In genomic region chr13:113867736-113868135, GRCm38 (mm10) we compare ENCODE assay signal across 19 mouse cellular contexts.
DNase-seq lines count a peak whose midpoint lies in the region; ATAC-seq and TF ChIP-seq lines count a peak whose summit lies in the region.
"Had no signal": no experiment of that assay in that cellular context is flagged by ENCODE, and none has a peak within 500 bp of the region (broad histone marks: within the 10 kb centered on the region; RNA-seq: fewer than 3 reads in every experiment).

No protein-coding gene starts in this region.

- WGBS in kidney, adult 2 months: 94% methylated on average over 2 of the region's 2 CpGs
- WGBS in kidney, embryonic 16.5 days: 91% methylated on average over 2 of the region's 2 CpGs
- 96% methylated on average over 2 of the region's 2 CpGs for WGBS in thymus, adult 2 months
- 83% methylated on average over 2 of the region's 2 CpGs for WGBS in stomach, postnatal 0 days

- TF ChIP-seq RAD21 in MEL (IDR thresholded peaks at IDR 0.05; ENCODE audit: low read depth, low read length): peak; percentile 32

- H3K27ac ChIP-seq in kidney, adult 2 months (ENCODE audit: insufficient read depth, low read depth, low read length): no peak overlapping the region
- H3K27ac ChIP-seq in kidney, embryonic 16.5 days (ENCODE audit: low read length): no peak overlapping the region
- H3K27ac ChIP-seq in thymus, adult 2 months (ENCODE audit: control insufficient read depth, insufficient read depth, low read length): no peak overlapping the region
- H3K27ac ChIP-seq in MEL (ENCODE audit: control insufficient read depth, low read depth, low read length): no peak overlapping the region
- no peak overlapping the region for H3K27ac ChIP-seq in stomach, postnatal 0 days (replicated peaks)
- H3K27ac ChIP-seq: embryonic facial prominence, embryonic 10.5 days; limb, embryonic 10.5 days; liver, embryonic 15.5 days; macrophage; midbrain, embryonic 13.5 days had no signal

- no peak overlapping the region for H3K4me3 ChIP-seq in kidney, adult 2 months (ENCODE audit: insufficient read depth, low read depth, low read length)
- H3K4me3 ChIP-seq in kidney, embryonic 16.5 days (ENCODE audit: low read length): no peak overlapping the region
- H3K4me3 ChIP-seq in thymus, adult 2 months (ENCODE audit: control insufficient read depth, insufficient read depth, low read length): no peak overlapping the region
- H3K4me3 ChIP-seq in MEL (ENCODE audit: control insufficient read depth in 1 of 2, insufficient read depth in 1 of 2, low read depth in 2 of 2, low read length in 2 of 2): no peak overlapping the region
- H3K4me3 ChIP-seq in stomach, postnatal 0 days (ENCODE audit: low read depth, low read length): no peak overlapping the region
- H3K4me3 ChIP-seq: embryonic facial prominence, embryonic 10.5 days; limb, embryonic 10.5 days; liver, embryonic 15.5 days; midbrain, embryonic 13.5 days had no signal

- no peak overlapping the region for H3K9ac ChIP-seq in kidney, embryonic 16.5 days (replicated peaks; ENCODE audit: low read length)
- no peak overlapping the region for H3K9ac ChIP-seq in MEL (ENCODE audit: control insufficient read depth, low read depth, low read length, poor library complexity, severe bottlenecking)
- no peak overlapping the region for H3K9ac ChIP-seq in stomach, postnatal 0 days (ENCODE audit: low read length)
- H3K9ac ChIP-seq: liver, embryonic 15.5 days; midbrain, embryonic 13.5 days had no signal

- no peak for TF ChIP-seq EP300 in MEL (IDR thresholded peaks at IDR 0.05; ENCODE audit: low read depth in 1 of 2, low read length in 2 of 2)
- no peak for TF ChIP-seq EP300 in stomach, postnatal 0 days (optimal IDR thresholded peaks at IDR 0.05)

- H3K36me3 ChIP-seq in kidney, adult 2 months (ENCODE audit: control insufficient read depth, insufficient read depth, low read length): no peaks in the 10 kb centered on the region
- no peaks in the 10 kb centered on the region for H3K36me3 ChIP-seq in kidney, embryonic 16.5 days (ENCODE audit: insufficient read depth, low read length)
- no peaks in the 10 kb centered on the region for H3K36me3 ChIP-seq in thymus, adult 2 months (ENCODE audit: control insufficient read depth, insufficient read depth, low read length)
- H3K36me3 ChIP-seq in MEL (ENCODE audit: control insufficient read depth in 1 of 2, insufficient read depth in 2 of 2, low read length in 2 of 2): peaks cover 0 to 11% of the 10 kb centered on the region in 2 experiments; a peak in 2 of 4 replicates
- H3K36me3 ChIP-seq in stomach, postnatal 0 days (ENCODE audit: control insufficient read depth, insufficient read depth, low read length): no peaks in the 10 kb centered on the region
- H3K36me3 ChIP-seq: embryonic facial prominence, embryonic 10.5 days; limb, embryonic 10.5 days; liver, embryonic 15.5 days; midbrain, embryonic 13.5 days had no signal

- no peak for TF ChIP-seq CTCF in kidney, adult 2 months (conservative IDR thresholded peaks at IDR 0.05; ENCODE audit: insufficient read depth, insufficient read length, low read depth, low read length)
- TF ChIP-seq CTCF in thymus, adult 2 months (IDR thresholded peaks at IDR 0.05; ENCODE audit: borderline replicate concordance, control insufficient read depth, extremely low read depth, insufficient read depth, low read length, poor library complexity): no peak
- TF ChIP-seq CTCF in MEL (IDR thresholded peaks at IDR 0.05 in 2 of 3, conservative IDR thresholded peaks at IDR 0.05 in 1 of 3; ENCODE audit: control insufficient read depth in 1 of 3, insufficient read depth in 1 of 3, low read depth in 2 of 3, low read length in 3 of 3, poor library complexity in 1 of 3, severe bottlenecking in 1 of 3): peak in 2 of 3 experiments; percentile 40 to 70; a peak in 4 of 6 replicates
- peak; percentile 61 for TF ChIP-seq CTCF in stomach, postnatal 0 days (IDR thresholded peaks at IDR 0.05; ENCODE audit: low read depth)

- H3K4me2 ChIP-seq in kidney, embryonic 16.5 days (replicated peaks; ENCODE audit: low read depth, low read length): no peak overlapping the region
- no peak overlapping the region for H3K4me2 ChIP-seq in stomach, postnatal 0 days (replicated peaks; ENCODE audit: low read depth)
- H3K4me2 ChIP-seq: liver, embryonic 15.5 days; midbrain, embryonic 13.5 days had no signal

- H3K4me1 ChIP-seq in kidney, adult 2 months (ENCODE audit: control insufficient read depth, insufficient read depth, low read length): peaks cover 7% of the 10 kb centered on the region; the same call in 1 of the 2 replicates
- peaks cover 17% of the 10 kb centered on the region; the same call in 1 of the 2 replicates for H3K4me1 ChIP-seq in kidney, embryonic 16.5 days (ENCODE audit: insufficient read depth, low read length)
- peaks cover 10% of the 10 kb centered on the region for H3K4me1 ChIP-seq in thymus, adult 2 months (replicated peaks; ENCODE audit: control insufficient read depth, insufficient read depth, low read length)
- H3K4me1 ChIP-seq in MEL (ENCODE audit: control insufficient read depth in 1 of 2, insufficient read depth in 2 of 2, low read length in 2 of 2): peaks cover 7 to 11% of the 10 kb centered on the region in 2 experiments
- H3K4me1 ChIP-seq in stomach, postnatal 0 days (replicated peaks; ENCODE audit: control insufficient read depth, insufficient read depth): no peaks in the 10 kb centered on the region

- peak; percentile 28 for DNase-seq in kidney, adult 2 months
- DNase-seq in thymus, adult 2 months: peak; percentile 21
- no peak for DNase-seq in thymus, postnatal 36 days
- peak; percentile 69 for DNase-seq in MEL (ENCODE audit: low read depth, low spot score)
- DNase-seq in stomach, postnatal 0 days (ENCODE audit: low spot score): no peak
- no peak for DNase-seq in cerebellum, adult 8-10 months
- DNase-seq: adrenal gland, postnatal 36 days; cerebellum, postnatal 14 days; gastrocnemius, postnatal 14 days; kidney, adult 11 months; kidney, postnatal 36 days; layer of hippocampus, postnatal 36 days had no signal

- ATAC-seq in kidney, embryonic 16.5 days (ENCODE audit: low FRiP score, low TSS enrichment): no peak
- ATAC-seq in stomach, postnatal 0 days (ENCODE audit: low FRiP score, low TSS enrichment): no peak
- ATAC-seq: midbrain, embryonic 13.5 days had no signal

- H3K79me2 ChIP-seq in MEL (ENCODE audit: control insufficient read depth, insufficient read depth, low read length, poor library complexity): no peaks in the 10 kb centered on the region

- no peaks in the 10 kb centered on the region for H3K9me3 ChIP-seq in kidney, embryonic 16.5 days (ENCODE audit: low read length)
- no peaks in the 10 kb centered on the region for H3K9me3 ChIP-seq in MEL (replicated peaks; ENCODE audit: insufficient read depth, low read length)
- no peaks in the 10 kb centered on the region for H3K9me3 ChIP-seq in stomach, postnatal 0 days (ENCODE audit: control insufficient read depth, low read length)
- H3K9me3 ChIP-seq: embryonic facial prominence, embryonic 10.5 days; G1E; limb, embryonic 10.5 days; liver, embryonic 15.5 days; midbrain, embryonic 13.5 days had no signal

- H3K27me3 ChIP-seq in kidney, adult 2 months (replicated peaks; ENCODE audit: control insufficient read depth, insufficient read depth, low read length): no peaks in the 10 kb centered on the region
- H3K27me3 ChIP-seq in kidney, embryonic 16.5 days (ENCODE audit: insufficient read depth, low read length): no peaks in the 10 kb centered on the region
- H3K27me3 ChIP-seq in thymus, adult 2 months (ENCODE audit: control insufficient read depth, insufficient read depth, low read length): no peaks in the 10 kb centered on the region
- H3K27me3 ChIP-seq in MEL (ENCODE audit: control insufficient read depth in 1 of 2, insufficient read depth in 2 of 2, low read length in 2 of 2): no peaks in the 10 kb centered on the region
- H3K27me3 ChIP-seq in stomach, postnatal 0 days (ENCODE audit: control insufficient read depth, insufficient read depth, low read length): no peaks in the 10 kb centered on the region
- H3K27me3 ChIP-seq: liver, embryonic 15.5 days; midbrain, embryonic 13.5 days had no signal

- TF ChIP-seq POLR2A in kidney, adult 2 months (IDR thresholded peaks at IDR 0.05; ENCODE audit: low read depth, low read length): no peak
- no peak for TF ChIP-seq POLR2A in thymus, adult 2 months (IDR thresholded peaks at IDR 0.05; ENCODE audit: control insufficient read depth, extremely low read depth, insufficient read depth, low read length, poor library complexity)
- TF ChIP-seq POLR2A in MEL (IDR thresholded peaks at IDR 0.05; ENCODE audit: control insufficient read depth in 1 of 2, insufficient read depth in 1 of 2, low read depth in 1 of 2, low read length in 2 of 2, poor library complexity in 1 of 2): no peak

TF ChIP-seq in MEL, 35 proteins besides CTCF, POLR2A, EP300 and RAD21:
- TF ChIP-seq BHLHE40 (IDR thresholded peaks at IDR 0.05; ENCODE audit: borderline replicate concordance, low read depth, low read length) (no peak), SMC3 (IDR thresholded peaks at IDR 0.05; ENCODE audit: low read depth, low read length) (peak; percentile 44; the same call in 1 of the 2 replicates)

Comparison
In these comparisons a context has a peak if more than half of its experiments do, and no peak if none do; other contexts are left out.
1. DNase-seq: peak in kidney, adult 2 months (single experiment), thymus, adult 2 months (single experiment) and MEL (single experiment); none in thymus, postnatal 36 days (0 of 2), stomach, postnatal 0 days (single experiment) and cerebellum, adult 8-10 months (single experiment).
2. CTCF ChIP-seq: peak in MEL (2 of 3) and stomach, postnatal 0 days (single experiment); none in kidney, adult 2 months (single experiment) and thymus, adult 2 months (single experiment).